Mouse (Mus musculus) right cerebral cortex, postnatal 25 days (tissue): ENCODE results near the gene Npm1.

Source experiments
- DNase-seq: peaks from one replicate; pipeline ENCODE4 v3.0.0; 2022

The Npm1 gene

GRCm38 (mm10) chr11:33145201-33146142, 17.5 kb downstream of the Npm1 start:
- DNase-seq: no peak

GRCm38 (mm10) chr11:33143906-33144305, 19.1 kb downstream of the Npm1 start:
- no peak for DNase-seq

GRCm38 (mm10) chr11:33142801-33143200, 20.2 kb downstream of the Npm1 start:
- DNase-seq: no peak

- DNase-seq: no peak
Measured at GRCm38 (mm10) chr11:33140111-33140460, 22.9 kb downstream of the Npm1 start.

DNA sequence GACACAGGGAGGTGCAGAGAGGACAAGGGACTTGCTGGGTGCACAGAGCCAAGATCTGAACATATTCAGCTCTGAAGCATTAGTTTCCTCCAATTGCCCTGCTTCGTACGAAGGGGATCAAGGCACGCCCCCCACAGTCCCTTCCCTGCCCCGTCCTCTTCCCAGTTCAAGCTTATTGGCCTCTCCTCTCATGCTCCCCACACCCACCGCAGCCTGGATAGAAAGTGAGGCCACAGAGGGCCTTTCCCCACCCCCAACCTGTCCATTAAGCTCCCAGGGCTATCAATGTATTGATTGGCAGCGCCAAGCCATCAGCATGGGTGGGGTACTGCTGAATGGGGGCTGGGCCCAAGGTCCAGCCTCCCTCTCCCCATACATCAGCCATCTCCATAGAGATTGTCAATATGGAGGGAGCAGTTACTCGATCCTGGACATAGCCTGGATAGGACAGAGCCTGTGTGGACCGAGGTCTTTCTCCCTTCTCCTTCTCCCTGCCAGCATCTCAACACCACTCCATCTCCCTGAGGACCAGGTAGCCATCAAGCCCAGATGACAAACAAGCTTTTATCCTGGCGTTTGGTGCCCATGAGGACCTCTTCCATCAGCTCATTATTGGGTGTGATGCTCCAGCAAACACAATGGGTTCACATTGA, 23.4 kb downstream of the Npm1 start:
- peak; percentile 1 for DNase-seq

DNA sequence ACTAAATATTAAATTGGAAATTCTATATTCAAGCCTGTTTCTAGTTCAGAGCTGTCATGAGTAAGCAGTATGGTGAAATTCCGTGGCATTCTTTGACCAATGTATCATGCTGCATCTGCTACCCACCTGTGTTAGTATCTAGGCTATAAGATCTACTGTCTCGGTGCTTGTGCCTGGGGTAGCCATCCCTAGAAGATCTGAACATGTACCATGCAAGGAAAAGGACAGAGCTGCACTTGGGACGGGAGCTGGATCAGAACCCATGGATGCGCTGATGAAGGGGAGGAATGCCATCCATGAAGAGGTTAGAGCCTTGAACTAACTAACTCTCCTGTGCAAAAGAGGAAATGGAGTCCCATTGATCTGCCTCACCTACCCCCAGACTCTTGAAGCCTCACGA, 24.3 kb downstream of the Npm1 start:
- peak; percentile 0 for DNase-seq

DNA sequence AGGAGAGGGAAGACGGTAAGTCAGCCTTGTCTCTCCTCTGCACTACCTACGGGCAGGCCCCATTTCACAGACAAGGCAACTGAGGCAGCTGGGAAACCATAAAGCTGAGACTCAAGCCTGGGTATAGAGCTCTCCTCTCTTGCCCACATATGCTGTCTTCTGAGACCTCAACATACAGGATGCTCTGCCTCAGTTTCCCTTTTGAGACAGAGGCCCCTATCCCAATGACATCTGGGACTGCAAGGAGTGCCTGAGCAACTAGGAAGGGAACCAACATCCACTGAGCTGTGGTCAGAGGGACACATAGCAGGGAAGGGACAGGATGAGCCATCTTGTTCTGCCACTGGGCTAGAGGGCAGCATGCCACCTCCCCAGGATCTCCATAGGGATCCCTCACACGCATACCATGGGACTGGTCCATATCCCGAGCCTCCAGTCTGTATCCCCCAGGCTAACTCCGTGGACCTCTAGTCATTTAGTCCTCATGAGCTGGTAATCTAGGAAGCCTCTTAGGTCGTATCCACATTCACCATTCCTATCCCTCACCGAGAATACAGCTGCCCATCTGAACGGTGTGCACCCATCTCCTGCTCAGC, 28.5 kb downstream of the Npm1 start:
- no peak for DNase-seq

DNA sequence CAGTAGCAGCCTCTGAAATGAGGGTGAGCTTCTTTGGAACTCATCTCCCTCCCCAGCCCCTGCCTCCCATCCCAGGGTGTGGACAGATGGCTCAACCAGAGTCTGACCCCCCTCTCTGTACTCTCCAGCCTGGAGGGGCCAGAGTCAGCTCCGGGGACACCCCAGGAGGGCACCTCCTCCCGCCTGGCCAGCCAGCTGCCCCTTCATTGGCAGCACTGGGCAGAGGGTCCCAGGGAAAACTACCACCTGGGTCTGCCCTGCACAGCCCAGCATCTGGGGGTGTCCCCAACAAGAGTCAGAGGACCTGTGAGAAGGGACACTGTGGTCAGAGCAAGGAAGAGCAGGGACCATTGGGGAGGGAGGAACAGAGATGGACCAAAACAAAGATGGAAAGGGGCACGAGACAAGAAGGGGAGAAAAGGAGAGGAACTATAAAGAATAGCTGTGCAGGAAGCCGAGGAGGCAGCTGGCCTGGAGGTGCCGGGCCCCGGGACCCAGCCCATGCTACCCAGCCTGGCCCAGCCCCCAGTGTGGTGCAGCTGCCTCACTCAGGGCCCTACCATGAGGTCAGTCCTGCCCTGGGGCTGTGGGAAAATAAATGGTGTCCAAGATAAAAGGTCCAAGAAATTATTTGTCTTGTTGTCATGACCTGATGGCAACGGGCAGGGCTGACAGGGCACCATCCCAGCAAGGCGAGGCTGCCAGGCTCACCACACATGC, 30.2 kb downstream of the Npm1 start:
- no peak for DNase-seq

DNA sequence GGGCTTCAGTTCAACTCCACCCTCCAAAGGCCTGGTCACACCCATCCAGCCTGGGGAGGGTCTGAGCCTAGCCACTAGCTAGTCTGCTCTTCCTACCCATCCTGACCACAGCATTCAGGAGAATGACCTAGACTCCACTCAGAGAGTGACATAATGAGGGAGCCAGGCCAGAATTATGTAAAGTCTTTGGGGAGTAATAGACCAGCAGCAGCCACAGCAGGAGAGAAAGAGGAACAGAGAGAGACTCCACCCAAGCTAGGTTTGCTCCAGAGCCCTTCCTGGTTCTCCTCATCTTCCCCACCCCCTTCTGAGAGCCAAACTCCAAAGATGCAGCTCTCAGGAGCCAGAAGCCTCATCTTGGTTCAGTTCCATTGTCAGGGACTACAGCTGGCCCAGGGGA, 35.9 kb downstream of the Npm1 start:
- DNase-seq: no peak

DNA sequence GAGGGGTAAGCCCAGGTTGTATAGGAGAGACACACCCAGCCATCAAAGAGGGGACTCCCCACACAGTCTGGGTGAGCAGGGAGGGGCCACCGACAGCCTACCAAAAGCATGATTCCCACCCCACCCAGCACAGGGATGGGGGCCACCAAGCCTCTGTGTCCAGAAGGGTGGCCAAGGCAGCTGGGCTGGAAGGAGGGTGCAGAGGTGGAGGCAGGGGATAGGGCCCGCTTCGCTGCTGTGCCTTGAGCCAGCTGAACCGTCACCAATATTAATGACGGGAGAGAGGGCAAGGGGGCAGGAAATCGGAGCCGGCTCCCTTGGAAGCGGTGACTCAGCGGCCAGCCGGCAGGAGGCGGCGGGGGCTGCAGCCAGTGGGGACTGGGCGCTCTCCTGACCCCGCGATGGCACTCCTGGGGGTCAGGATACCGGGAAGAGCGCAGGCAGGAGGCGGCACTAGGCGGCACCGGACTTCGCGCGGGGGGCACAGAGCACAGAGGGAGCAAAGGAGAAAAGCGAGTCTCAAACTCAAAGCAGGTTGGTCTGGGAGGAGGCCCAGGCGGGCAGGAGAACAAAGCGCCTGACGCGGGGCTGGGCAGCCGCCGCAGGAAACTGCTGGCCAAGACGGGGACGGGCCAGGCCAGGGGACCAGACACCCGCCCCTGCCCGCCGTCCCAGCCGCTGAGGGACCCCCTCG, 40.3 kb downstream of the Npm1 start:
- DNase-seq: no peak

GRCm38 (mm10) chr11:33119556-33119955, 43.5 kb downstream of the Npm1 start:
- no peak for DNase-seq

DNA sequence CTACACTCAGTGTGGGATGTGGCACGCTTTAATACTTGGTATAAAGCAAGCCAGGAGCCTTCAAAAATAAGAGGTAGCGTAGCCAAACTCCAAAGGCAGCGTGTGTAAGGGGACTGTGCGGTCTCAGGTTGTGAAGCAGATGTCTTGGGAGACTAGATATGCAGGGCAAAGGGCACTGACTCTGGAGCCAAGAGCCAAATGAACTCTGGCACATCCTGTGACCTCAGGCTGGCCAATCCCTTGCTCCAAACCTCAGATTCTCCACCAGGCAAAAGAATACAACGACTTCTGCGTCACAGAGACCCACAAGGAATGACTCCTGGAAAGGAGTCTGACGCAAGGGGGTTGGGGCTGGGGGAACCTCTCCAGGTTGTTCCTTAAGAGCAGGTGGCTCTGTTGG, 43.9 kb downstream of the Npm1 start:
- no peak for DNase-seq

DNA sequence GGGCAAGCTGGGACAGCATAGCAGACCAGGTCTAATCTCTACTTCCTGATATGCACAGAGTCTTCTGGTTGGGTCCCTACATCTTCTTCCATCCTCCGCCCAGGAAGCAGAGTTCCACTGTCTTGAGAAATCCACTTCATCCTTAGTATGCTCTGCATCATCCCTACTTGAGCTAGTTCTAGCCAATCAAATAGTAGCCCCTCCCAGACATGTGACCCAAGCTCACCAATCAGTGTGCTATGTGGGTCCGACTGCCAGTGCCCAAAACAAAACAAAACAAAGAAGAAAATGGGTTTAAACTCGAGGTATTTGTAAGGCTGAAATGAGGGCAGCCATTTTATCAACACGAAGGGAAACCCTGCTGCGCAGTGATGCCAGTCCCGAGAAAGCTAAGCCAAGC, 44.5 kb downstream of the Npm1 start:
- no peak for DNase-seq

- no peak for DNase-seq
Measured at GRCm38 (mm10) chr11:33115796-33116195, 47.2 kb downstream of the Npm1 start.

DNA sequence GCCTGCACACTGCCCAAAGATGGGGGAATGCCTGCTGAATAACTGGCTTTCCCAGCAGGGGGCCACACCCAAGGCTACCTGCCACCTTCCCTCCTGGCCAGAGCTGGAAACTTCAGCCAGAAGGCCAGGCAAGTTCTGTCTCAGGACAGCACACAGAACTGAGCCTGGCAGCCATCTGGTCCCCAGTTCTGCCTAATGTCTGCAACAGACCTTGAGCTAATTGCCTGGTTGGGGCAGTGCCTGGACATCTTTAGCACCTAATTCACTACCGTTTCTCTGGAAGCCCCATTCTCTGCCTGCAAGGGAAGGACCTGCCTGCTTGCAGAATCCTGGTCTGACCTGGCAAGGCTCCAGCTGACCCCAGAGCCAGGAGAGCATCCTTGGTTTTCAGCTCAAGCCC, 50.6 kb downstream of the Npm1 start:
- DNase-seq: no peak

- DNase-seq: no peak
Measured at GRCm38 (mm10) chr11:33110111-33110510, 52.9 kb downstream of the Npm1 start.

DNA sequence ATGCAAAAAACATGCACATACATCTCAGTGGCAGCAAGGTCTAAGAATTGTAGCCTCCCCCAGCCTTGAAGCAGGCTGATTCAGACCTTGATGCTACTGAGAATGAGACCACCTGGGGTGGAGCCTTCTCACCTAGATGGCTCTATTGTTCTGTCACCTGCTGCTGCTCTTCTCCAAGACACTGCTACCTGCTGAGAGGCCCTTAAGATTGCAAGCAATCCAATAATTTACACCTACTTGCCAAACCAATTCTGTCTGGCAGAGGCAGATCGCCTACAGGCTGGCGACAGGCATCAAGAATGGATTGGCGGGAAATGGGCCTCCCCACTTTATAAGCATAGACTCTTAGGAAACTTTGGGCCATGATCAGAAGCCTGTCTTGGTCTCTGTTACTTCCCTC, 55.5 kb downstream of the Npm1 start:
- DNase-seq: no peak

- no peak for DNase-seq
Measured at GRCm38 (mm10) chr11:33104911-33105316, 58.1 kb downstream of the Npm1 start.

- no peak for DNase-seq
Measured at GRCm38 (mm10) chr11:33103291-33103943, 59.6 kb downstream of the Npm1 start.
